Comparison of ENCODE assay signal across 10 mouse cellular contexts in the genomic region with DNA sequence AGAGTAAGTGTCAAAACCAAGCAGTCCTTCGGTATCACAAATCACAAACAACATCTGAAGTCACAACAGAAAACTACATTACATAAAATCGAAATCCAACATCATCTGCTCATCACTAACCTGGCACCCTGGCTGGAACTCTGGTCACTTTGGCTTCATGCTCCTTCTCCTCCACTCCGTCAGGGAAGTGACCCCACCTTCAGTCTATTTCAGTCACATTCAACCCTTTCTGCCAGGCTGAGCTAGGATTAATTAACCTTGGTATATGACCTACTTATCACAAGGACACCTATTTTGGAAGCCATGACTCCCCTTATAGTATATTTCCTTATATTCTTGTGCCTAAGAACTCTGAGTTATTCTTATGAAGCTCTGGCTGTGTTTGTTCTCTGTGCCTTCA.
"Had no signal": no experiment of that assay in that cellular context is flagged by ENCODE, and none has a peak within 500 bp of the region (broad histone marks: within the 10 kb centered on the region; RNA-seq: fewer than 3 reads in every experiment).

No protein-coding gene starts in this region.

- DNase-seq: kidney, postnatal 14 days; lung, embryonic 14.5 days; lung, postnatal 14 days; retina, postnatal 1 day; right cerebral cortex, postnatal 4 days; spleen, adult 18-20 months; thymus, adult 18-20 months; thymus, postnatal 14 days had no signal

- ATAC-seq: liver, embryonic 12.5 days; midbrain, embryonic 15.5 days had no signal
